Mouse (Mus musculus): Measurements from ENCODE around the gene St6galnac1. TPM values are rescaled to one million over a fixed set of nuclear protein-coding genes. Genes with fewer than 3 reads are reported as not detected.
A peak's percentile ranks its signal among the peaks of the same experiment; 100 is the strongest.

Gene St6galnac1
- polyA plus RNA-seq, 1 experiment from 2014 or later, result not detected

GRCm38 (mm10) chr11:116814076-116814883 is 39.0 kb upstream of the St6galnac1 start:
- 3% methylated on average over 20 of the region's 20 CpGs for WGBS
- Histone ChIP-seq H3K27me3 (no peaks in the 10 kb centered on the region), H3K4me2 (peak overlapping the region; percentile 22), H3K4me3 (no peak overlapping the region), H3K9me3 (no peaks in the 10 kb centered on the region), H3K9ac (peak overlapping the region; percentile 14; the same call in 1 of the 2 replicates), H3K27ac (replicated peaks) (peak overlapping the region; percentile 98), H3K36me3 (no peaks in the 10 kb centered on the region), H3K4me1 (replicated peaks) (peaks cover 67% of the 10 kb centered on the region)
- peak; percentile 11; the same call in 1 of the 2 replicates for ATAC-seq (ENCODE audit: low FRiP score, low read depth)

GRCm38 (mm10) chr11:116813610-116814009 is 38.3 kb upstream of the St6galnac1 start:
- no peak overlapping the region for H3K4me3 ChIP-seq
- H3K9ac ChIP-seq, result no peak overlapping the region
- no peaks in the 10 kb centered on the region for H3K36me3 ChIP-seq
- H3K27ac ChIP-seq (replicated peaks), result peak overlapping the region; percentile 98
- no peaks in the 10 kb centered on the region for H3K9me3 ChIP-seq
- peaks cover 66% of the 10 kb centered on the region for H3K4me1 ChIP-seq (replicated peaks)
- 60% methylated on average over 13 of the region's 13 CpGs for WGBS
- no peaks in the 10 kb centered on the region for H3K27me3 ChIP-seq
- no peak for ATAC-seq (ENCODE audit: low FRiP score, low read depth)
- peak overlapping the region; percentile 22 for H3K4me2 ChIP-seq

GRCm38 (mm10) chr11:116812793-116813529 is 37.7 kb upstream of the St6galnac1 start:
- H3K9me3 ChIP-seq, result no peaks in the 10 kb centered on the region
- H3K36me3 ChIP-seq, result no peaks in the 10 kb centered on the region
- 31% methylated on average over 21 of the region's 21 CpGs for WGBS
- ATAC-seq (ENCODE audit: low FRiP score, low read depth), result peak; percentile 4; the same call in 1 of the 2 replicates
- H3K4me3 ChIP-seq, result no peak overlapping the region
- peak overlapping the region; percentile 31; the same call in 1 of the 2 replicates for H3K4me2 ChIP-seq
- H3K27ac ChIP-seq (replicated peaks), result peak overlapping the region; percentile 98
- H3K27me3 ChIP-seq, result no peaks in the 10 kb centered on the region
- H3K4me1 ChIP-seq (replicated peaks), result peaks cover 71% of the 10 kb centered on the region
- H3K9ac ChIP-seq, result no peak overlapping the region

GRCm38 (mm10) chr11:116810983-116811901 is 35.9 kb upstream of the St6galnac1 start:
- peak overlapping the region; percentile 98 for H3K27ac ChIP-seq (replicated peaks)
- H3K9me3 ChIP-seq, result no peaks in the 10 kb centered on the region
- 8% methylated on average over 30 of the region's 32 CpGs for WGBS
- peak overlapping the region; percentile 25 for H3K4me3 ChIP-seq
- H3K36me3 ChIP-seq, result no peaks in the 10 kb centered on the region
- peaks cover 78% of the 10 kb centered on the region for H3K4me1 ChIP-seq (replicated peaks)
- H3K4me2 ChIP-seq, result peak overlapping the region; percentile 62
- H3K9ac ChIP-seq, result peak overlapping the region; percentile 50
- peak; percentile 94 for ATAC-seq (ENCODE audit: low FRiP score, low read depth)
- no peaks in the 10 kb centered on the region for H3K27me3 ChIP-seq

GRCm38 (mm10) chr11:116810528-116810927 is 35.2 kb upstream of the St6galnac1 start:
- 17% methylated on average over 11 of the region's 11 CpGs for WGBS

GRCm38 (mm10) chr11:116809520-116809919 is 34.2 kb upstream of the St6galnac1 start:
- Histone ChIP-seq H3K9me3 (no peaks in the 10 kb centered on the region), H3K9ac (no peak overlapping the region)

More at GRCm38 (mm10) chr11:116810528-116810927, 35.2 kb upstream of the St6galnac1 start:
- H3K27me3 ChIP-seq, result no peaks in the 10 kb centered on the region
- H3K27ac ChIP-seq (replicated peaks), result peak overlapping the region; percentile 98
- H3K9me3 ChIP-seq, result no peaks in the 10 kb centered on the region
- no peaks in the 10 kb centered on the region for H3K36me3 ChIP-seq
- H3K4me1 ChIP-seq (replicated peaks), result peaks cover 78% of the 10 kb centered on the region
- ATAC-seq (ENCODE audit: low FRiP score, low read depth), result peak; percentile 28
- peak overlapping the region; percentile 50 for H3K9ac ChIP-seq
- H3K4me2 ChIP-seq, result peak overlapping the region; percentile 62
- H3K4me3 ChIP-seq, result peak overlapping the region; percentile 25

GRCm38 (mm10) chr11:116808811-116809395 is 33.6 kb upstream of the St6galnac1 start:
- H3K9me3 ChIP-seq, result no peaks in the 10 kb centered on the region
- WGBS, result 66% methylated on average over 11 of the region's 11 CpGs
- no peak overlapping the region for H3K4me3 ChIP-seq
- no peak for ATAC-seq (ENCODE audit: low FRiP score, low read depth)
- H3K4me2 ChIP-seq, result no peak overlapping the region
- H3K36me3 ChIP-seq, result no peaks in the 10 kb centered on the region
- 0 out of 2 replicates have a peak overlapping the region, but pooled peaks have one; percentile 98 for H3K27ac ChIP-seq (replicated peaks)
- no peak overlapping the region for H3K9ac ChIP-seq
- peaks cover 62% of the 10 kb centered on the region for H3K4me1 ChIP-seq (replicated peaks)
- no peaks in the 10 kb centered on the region for H3K27me3 ChIP-seq

More at GRCm38 (mm10) chr11:116809520-116809919, 34.2 kb upstream of the St6galnac1 start:
- Histone ChIP-seq H3K4me1 (replicated peaks) (peaks cover 68% of the 10 kb centered on the region), H3K27me3 (no peaks in the 10 kb centered on the region), H3K36me3 (no peaks in the 10 kb centered on the region), H3K4me2 (no peak overlapping the region), H3K27ac (replicated peaks) (0 out of 2 replicates have a peak overlapping the region, but pooled peaks have one; percentile 98), H3K4me3 (no peak overlapping the region)
- no peak for ATAC-seq (ENCODE audit: low FRiP score, low read depth)
- WGBS, result 72% methylated on average over 8 of the region's 8 CpGs

- 28% methylated on average over 7 of the region's 7 CpGs for WGBS
- H3K9ac ChIP-seq, result no peak overlapping the region
- H3K36me3 ChIP-seq, result no peaks in the 10 kb centered on the region
Measured at GRCm38 (mm10) chr11:116807938-116808606, 32.8 kb upstream of the St6galnac1 start.

GRCm38 (mm10) chr11:116807526-116807925 is 32.2 kb upstream of the St6galnac1 start:
- H3K4me2 ChIP-seq, result no peak overlapping the region
- ATAC-seq (ENCODE audit: low FRiP score, low read depth), result no peak
- H3K9me3 ChIP-seq, result no peaks in the 10 kb centered on the region
- no peak overlapping the region for H3K9ac ChIP-seq
- no peaks in the 10 kb centered on the region for H3K36me3 ChIP-seq
- no peak overlapping the region for H3K4me3 ChIP-seq
- 67% methylated on average over 2 of the region's 3 CpGs for WGBS
- H3K4me1 ChIP-seq (replicated peaks), result peaks cover 48% of the 10 kb centered on the region
- no peaks in the 10 kb centered on the region for H3K27me3 ChIP-seq
- H3K27ac ChIP-seq (replicated peaks), result no peak overlapping the region

More at GRCm38 (mm10) chr11:116807938-116808606, 32.8 kb upstream of the St6galnac1 start:
- Histone ChIP-seq H3K4me3 (no peak overlapping the region), H3K27ac (replicated peaks) (no peak overlapping the region; the same call in 1 of the 2 replicates), H3K4me2 (no peak overlapping the region), H3K4me1 (replicated peaks) (peaks cover 54% of the 10 kb centered on the region), H3K9me3 (no peaks in the 10 kb centered on the region), H3K27me3 (no peaks in the 10 kb centered on the region)
- no peak for ATAC-seq (ENCODE audit: low FRiP score, low read depth)

GRCm38 (mm10) chr11:116807116-116807515 is 31.8 kb upstream of the St6galnac1 start:
- H3K27ac ChIP-seq (replicated peaks), result no peak overlapping the region
- no peak overlapping the region for H3K4me2 ChIP-seq
- ATAC-seq (ENCODE audit: low FRiP score, low read depth), result no peak
- H3K4me1 ChIP-seq (replicated peaks), result peaks cover 44% of the 10 kb centered on the region
- no peaks in the 10 kb centered on the region for H3K27me3 ChIP-seq
- H3K9ac ChIP-seq, result no peak overlapping the region
- H3K9me3 ChIP-seq, result no peaks in the 10 kb centered on the region
- H3K4me3 ChIP-seq, result no peak overlapping the region
- H3K36me3 ChIP-seq, result no peaks in the 10 kb centered on the region
- WGBS, result 61% methylated on average over 7 of the region's 7 CpGs
